Mouse (Mus musculus): ENCODE measurements around the gene 1600002K03Rik. TPM values are rescaled to one million over a fixed set of nuclear protein-coding genes. Genes with fewer than 3 reads are reported as not detected.

1600002K03Rik gene
- total RNA-seq, 2 experiments from 2014 or later: 14.7 to 16.6 TPM

DNA sequence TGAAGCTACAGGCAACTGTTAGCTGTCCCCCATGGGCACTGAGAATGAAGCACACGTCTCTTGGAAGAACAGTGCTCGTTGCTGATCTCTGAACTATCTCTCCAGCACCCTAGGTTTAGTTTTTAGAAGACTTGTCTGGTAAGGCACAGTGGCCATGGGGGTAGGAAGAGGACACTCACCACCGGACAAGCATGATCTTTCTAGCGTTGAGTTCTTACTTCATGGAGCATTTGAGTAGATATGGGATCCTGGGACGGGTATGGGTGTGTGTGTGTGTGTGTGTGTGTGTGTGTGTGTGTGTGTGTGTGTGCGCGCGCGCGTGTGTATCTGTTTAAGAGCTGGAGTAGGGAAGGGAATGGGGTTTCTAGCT, 32.1 kb upstream of the 1600002K03Rik start, which contains the start of gene Cbarp:
Gene Cbarp (minus strand): TSS at position 170 of the 370 bp plus-strand sequence.
- DNase-seq (ENCODE audit: low spot score in 2 of 2): no peak

GRCm38 (mm10) chr10:80141243-80141642, 31.5 kb upstream of the 1600002K03Rik start:
- DNase-seq (ENCODE audit: low spot score in 2 of 2): peak; percentile 94 to 95

DNA sequence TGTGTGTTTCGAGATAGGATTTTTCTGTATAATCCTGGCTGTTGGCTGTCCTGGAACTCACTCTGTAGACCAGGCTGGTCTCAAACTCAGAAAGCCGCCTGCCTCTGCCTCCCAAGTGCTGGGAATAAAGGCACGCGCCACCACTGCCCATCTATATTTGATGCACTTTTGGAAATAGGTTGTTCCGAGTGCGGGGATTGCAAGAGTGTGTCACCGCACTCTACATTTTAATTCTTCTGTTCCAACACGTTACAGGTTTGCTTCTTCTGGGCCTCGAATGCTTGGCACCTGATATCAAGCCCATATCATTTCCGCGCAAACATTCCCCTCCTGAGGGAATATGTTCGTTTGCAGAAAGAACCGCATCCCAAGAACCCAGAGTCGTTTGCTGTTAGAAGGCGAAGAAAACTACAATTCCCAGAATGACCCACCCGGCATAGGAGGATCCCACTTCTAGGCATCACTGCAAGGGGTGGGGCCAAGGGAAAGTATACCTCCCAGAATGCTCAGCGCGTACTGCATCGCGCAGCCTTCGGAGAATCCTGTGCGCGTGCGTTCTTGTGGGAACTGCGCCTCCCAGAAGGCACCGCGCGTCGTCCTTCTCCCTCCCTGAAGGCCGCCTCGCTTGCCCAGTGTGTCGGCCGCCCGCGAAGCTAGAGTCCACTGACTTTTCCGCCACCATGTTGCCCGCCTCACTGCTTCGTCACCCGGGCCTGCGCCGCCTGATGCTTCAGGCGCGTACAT, 30.8 kb upstream of the 1600002K03Rik start:
- peak; percentile 84 to 85 for DNase-seq (ENCODE audit: low spot score in 2 of 2)

GRCm38 (mm10) chr10:80142530-80142925, 30.2 kb upstream of the 1600002K03Rik start:
- DNase-seq (ENCODE audit: low spot score in 2 of 2): peak in 1 of 2 experiments; percentile 56

GRCm38 (mm10) chr10:80143664-80144063, 29.1 kb upstream of the 1600002K03Rik start:
- no peak for DNase-seq (ENCODE audit: low spot score in 2 of 2)

DNA sequence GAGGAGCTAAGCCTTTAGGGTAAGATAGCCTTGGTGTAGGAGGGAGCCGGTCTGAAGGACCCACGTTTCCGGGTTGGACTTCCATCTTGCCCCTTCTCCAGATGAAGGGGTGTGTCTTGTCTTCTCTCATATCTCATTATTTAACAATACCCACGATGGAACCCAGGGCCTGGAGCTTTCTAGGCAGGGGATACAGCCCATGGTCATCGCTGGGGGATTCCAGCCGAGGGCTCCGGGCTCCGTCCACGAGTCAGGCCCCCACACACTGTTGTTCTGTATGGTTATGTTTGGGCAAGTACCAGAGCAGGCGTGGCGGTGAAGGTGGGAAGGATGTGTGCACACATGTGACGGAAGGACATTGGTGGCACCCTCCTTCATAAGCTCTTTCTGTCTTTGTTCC, 28.6 kb upstream of the 1600002K03Rik start:
- DNase-seq (ENCODE audit: low spot score in 2 of 2): no peak

GRCm38 (mm10) chr10:80144864-80145838, 27.6 kb upstream of the 1600002K03Rik start:
- peak; percentile 69 to 77 for DNase-seq (ENCODE audit: low spot score in 2 of 2)

GRCm38 (mm10) chr10:80145896-80146295, 26.8 kb upstream of the 1600002K03Rik start:
- DNase-seq (ENCODE audit: low spot score in 2 of 2): no peak

GRCm38 (mm10) chr10:80146568-80147011, 26.2 kb upstream of the 1600002K03Rik start:
- no peak for DNase-seq (ENCODE audit: low spot score in 2 of 2)

DNA sequence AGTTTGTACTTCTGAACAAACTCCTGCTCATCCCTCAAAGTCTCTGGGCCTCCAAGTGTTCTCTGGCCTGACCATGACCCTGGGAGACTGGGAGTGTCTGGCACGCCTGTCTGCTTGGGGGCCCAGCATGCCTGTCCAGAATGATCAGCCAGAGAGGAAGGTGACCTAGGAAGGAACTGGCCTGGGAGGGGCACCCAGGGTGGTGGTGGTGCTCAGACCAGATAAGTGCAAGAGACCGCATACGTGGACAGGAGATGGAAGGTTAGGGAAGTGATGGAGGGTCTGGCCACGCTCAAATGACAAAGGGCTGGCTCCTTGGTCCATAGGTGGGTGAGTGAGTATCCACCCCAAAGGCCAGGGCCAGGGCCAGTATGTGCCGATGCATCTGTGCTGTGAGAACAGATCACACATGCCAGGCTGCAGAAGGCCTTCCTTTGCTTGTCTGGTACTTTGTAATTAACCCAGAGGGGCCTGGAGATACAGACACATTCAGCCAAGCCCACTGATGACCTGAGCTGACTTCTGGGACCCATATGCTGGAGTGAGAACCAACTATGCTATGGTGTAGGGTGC, 25.5 kb upstream of the 1600002K03Rik start:
- DNase-seq (ENCODE audit: low spot score in 2 of 2): no peak

DNA sequence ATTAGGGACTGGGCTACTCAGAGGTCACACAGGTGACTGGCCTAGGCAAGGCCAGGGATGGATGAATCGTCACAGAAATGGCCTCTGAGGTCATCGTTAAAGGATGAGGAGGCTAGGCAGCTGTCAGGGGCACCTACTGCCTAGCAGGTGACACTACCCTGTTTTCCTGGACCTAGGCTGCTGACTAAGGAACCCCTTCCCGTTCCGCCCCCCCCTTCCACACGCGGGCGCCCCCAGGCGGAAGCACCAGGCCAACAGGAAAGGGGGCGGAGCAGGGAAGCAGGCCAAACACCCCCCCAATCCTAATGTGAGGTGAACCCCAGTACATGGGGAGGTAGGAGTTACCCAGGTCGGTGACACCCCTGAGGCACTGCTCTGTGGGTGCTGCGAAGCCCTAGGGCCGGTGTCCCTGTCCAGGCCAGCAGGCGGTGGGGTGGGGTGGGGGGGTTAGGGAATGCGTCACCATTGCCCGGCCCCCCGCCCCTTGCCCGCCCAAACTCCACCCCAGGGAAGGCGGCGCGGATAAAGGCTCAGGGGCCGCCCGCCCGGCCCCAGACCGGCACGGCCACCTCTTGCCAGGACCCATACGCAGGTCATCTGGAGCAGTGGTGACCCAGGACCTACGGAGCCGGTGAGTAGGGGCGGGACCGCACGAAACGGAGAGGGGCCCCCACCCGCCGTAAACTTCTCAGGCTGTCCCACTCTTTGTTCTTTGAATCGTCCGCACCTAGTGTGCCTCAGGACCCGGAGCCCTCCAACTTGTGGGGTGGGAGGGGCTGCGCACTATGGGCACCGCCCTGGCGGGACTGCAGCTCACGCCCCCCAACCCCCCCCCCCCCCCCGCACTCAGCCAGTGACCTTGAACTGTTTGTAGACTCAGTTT, 24.8 kb upstream of the 1600002K03Rik start, which contains the start of gene Midn:
Gene Midn (plus strand): TSS at position 554 of the 883 bp plus-strand sequence.
- peak; percentile 89 to 93 for DNase-seq (ENCODE audit: low spot score in 2 of 2)

DNA sequence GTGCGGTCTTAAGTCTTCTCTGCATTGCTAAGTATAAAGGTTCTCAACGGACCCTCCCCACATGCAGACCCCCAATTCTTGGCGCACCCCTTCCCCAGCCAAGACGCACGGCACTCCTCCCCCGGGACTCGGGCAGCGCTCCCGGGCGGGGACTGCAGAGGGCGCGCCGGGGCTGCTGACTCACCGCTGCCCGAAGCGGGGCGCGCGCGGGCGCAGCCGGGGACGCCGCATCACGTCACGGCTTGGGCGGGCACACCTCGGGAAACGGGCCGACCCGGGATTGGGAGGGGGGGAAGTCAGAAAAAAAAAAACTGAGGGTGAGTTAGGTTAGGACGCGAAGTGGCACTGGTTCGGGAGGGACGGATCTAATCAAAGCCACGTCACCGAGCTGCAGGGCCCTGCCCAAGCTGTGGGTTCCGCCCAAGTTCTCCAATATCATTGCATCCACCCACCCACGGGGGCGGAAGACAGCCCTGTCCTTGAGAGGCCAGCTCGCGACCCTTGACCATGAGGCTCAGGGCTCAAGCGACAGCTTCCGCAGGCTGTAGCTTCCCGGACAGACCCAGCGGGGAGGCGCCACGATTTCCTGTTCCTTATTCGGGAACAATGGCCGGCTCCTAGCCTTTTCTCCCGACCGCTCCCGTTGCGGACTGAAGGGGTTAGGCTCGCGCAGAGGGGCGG, 24.0 kb upstream of the 1600002K03Rik start:
- DNase-seq (ENCODE audit: low spot score in 2 of 2): peak; percentile 95 to 96

- DNase-seq (ENCODE audit: low spot score in 2 of 2): peak; percentile 88 to 91
Observed at GRCm38 (mm10) chr10:80149291-80150225, 23.2 kb upstream of the 1600002K03Rik start.

DNA sequence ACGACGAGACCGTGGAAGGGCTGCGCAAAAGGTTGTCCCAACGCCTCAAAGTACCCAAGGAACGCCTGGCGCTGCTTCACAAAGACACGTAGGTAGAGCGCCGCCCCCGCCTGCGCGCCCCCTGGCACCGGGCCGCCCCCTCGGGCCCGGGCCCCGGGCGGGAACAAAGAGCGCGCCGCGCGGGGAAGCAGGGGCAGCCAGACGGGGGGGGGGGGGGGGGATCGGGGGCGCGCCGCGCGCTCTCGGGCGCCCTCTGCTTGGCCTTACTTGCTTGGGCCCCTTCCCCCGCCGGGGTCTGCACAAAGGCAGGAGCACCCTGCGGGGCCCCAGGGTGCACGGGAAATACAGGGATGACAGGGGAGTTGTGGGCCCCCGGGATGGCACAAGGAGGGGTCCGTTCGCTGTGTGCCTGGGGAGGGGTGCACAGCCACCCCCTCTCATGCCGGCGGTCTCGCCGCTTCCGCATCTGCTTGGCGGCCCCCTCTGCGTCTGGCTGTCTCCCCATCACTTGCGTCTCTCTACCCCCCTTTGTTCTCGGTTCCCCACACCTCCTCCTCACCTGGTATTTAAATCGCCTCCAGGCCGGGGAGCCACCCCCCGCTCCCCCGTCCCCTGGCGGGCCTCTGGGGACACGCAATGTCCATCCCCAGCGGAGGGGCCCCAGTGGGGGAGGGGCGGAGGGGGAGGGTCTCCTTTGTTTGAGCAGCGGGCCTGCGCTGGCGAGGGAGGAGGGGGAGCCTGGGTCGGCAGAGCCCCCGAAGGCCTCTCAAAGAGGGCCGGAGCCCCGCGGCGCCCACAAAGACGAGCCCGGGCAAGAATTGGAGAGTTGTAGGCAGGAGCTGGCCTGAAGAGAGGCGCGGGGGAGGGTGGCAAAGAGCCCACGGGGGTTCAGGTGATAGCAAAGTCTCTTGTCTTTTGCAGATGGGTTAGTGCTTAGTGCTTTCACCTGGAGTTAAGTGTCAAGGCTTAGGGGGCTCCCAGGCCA, 22.2 kb upstream of the 1600002K03Rik start:
- peak in 1 of 2 experiments; percentile 65 for DNase-seq (ENCODE audit: low spot score in 2 of 2)

GRCm38 (mm10) chr10:80151211-80152034, 21.3 kb upstream of the 1600002K03Rik start:
- peak; percentile 63 to 70 for DNase-seq (ENCODE audit: low spot score in 2 of 2)
